Mouse (Mus musculus) neural tube, embryonic 11.5 days (tissue): ENCODE results near the gene Specc1l. TPM values are rescaled to one million over a fixed set of nuclear protein-coding genes. Genes with fewer than 3 reads are reported as not detected.

Experiments
- ATAC-seq: fragments of 200-750 bp; cut with Nextera tagmentation; 2 replicates; pipeline ENCODE4 v1.8.0; 2017; ENCODE audit warnings: moderate number of reproducible peaks, mild to moderate bottlenecking, moderate TSS enrichment, moderate library complexity; ENCODE audit not compliant: insufficient read depth, low FRiP score, low TSS enrichment
- DNase-seq: peaks from one replicate; pipeline ENCODE4 v3.0.0-alpha.2; 2015; ENCODE audit warnings: low spot score
- H3K27ac ChIP-seq: fragments of 300-500 bp; sonication (generic); 2 replicates; pipeline ENCODE4 v1.5.1; 2014; ENCODE audit warnings: low read depth, mild to moderate bottlenecking, low read length
- H3K27me3 ChIP-seq: fragments of 300-500 bp; sonication (generic); 2 replicates; pipeline ENCODE4 v1.6.1; 2014; ENCODE audit warnings: mild to moderate bottlenecking, low read length, mixed read lengths; ENCODE audit not compliant: control insufficient read depth, insufficient read depth
- H3K36me3 ChIP-seq: fragments of 300-500 bp; sonication (generic); 2 replicates; pipeline ENCODE4 v1.6.1; 2014; ENCODE audit warnings: mild to moderate bottlenecking, low read length, moderate library complexity, mixed read lengths; ENCODE audit not compliant: control insufficient read depth, insufficient read depth
- H3K4me1 ChIP-seq: fragments of 300-500 bp; sonication (generic); 2 replicates; pipeline ENCODE4 v1.6.1; 2014; ENCODE audit warnings: low read length, mixed read lengths; ENCODE audit not compliant: control insufficient read depth, insufficient read depth
- H3K4me2 ChIP-seq: fragments of 300-500 bp; sonication (generic); 2 replicates; pipeline ENCODE4 v1.6.1; 2014; ENCODE audit warnings: low read depth, mild to moderate bottlenecking, moderate library complexity
- H3K4me3 ChIP-seq: fragments of 300-500 bp; sonication (generic); 2 replicates; pipeline ENCODE4 v1.5.1; 2014; ENCODE audit warnings: low read depth, low read length
- H3K9ac ChIP-seq: fragments of 300-500 bp; sonication (generic); 2 replicates; pipeline ENCODE4 v1.6.1; 2014; ENCODE audit warnings: mild to moderate bottlenecking, low read length
- H3K9me3 ChIP-seq: fragments of 300-500 bp; sonication (generic); 2 replicates; pipeline ENCODE4 v1.6.1; 2016; ENCODE audit warnings: low read length; ENCODE audit not compliant: control insufficient read depth
- WGBS: fragments of 180-500 bp; shearing (Covaris S2); extraction: QIAGEN DNeasy Blood & Tissue Kit; methylation state at CpG from one replicate; pipeline ENCODE4 v1.1.7; 2014; 5-methylcytosine and 5-hydroxymethylcytosine counted together
- polyA plus RNA-seq: library from polyadenylated mRNA; unstranded; fragments of >200 nt; fragmentation: Nextera tagmentation; extraction: Ambion mirVana; gene quantifications from 2 replicates; pipeline ENCODE4 v1.2.1, GENCODE M21; 2014

Specc1l gene
- polyA plus RNA-seq, 1 experiment from 2014 or later: 23.0 TPM

DNA sequence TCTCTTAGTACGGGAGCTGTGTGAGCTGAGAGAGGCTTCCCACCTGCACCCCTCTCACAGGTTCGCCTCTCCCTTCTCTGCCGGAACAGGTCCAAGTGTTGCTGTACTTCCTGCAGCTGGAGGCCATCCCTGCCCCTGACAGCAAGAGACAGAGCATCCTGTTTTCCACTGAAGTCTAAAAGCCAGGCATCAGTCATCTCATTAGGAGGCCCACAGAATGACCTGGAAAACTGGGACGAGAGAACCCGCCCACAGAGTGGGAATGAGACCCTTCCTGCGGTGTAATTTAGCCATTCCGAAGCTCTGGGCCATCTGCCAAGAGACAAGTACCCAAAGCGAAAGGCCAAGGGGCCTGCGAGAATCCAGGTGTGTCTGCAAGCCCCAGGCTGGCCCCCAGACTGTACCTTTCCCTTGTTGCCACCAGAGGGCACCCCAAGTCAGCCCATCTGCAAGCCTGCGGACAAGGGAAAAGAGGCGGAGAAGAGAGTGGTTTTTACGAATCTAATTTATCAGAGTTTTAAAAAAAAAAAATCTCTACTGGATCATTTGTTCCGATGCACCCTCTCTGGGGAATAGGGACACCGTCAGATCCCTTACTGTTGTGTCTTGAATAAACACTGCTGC lies 29.6 kb upstream of the Specc1l start:
- H3K9me3 ChIP-seq: no peaks in the 10 kb centered on the region
- 57% methylated on average over 14 of the region's 14 CpGs for WGBS

DNA sequence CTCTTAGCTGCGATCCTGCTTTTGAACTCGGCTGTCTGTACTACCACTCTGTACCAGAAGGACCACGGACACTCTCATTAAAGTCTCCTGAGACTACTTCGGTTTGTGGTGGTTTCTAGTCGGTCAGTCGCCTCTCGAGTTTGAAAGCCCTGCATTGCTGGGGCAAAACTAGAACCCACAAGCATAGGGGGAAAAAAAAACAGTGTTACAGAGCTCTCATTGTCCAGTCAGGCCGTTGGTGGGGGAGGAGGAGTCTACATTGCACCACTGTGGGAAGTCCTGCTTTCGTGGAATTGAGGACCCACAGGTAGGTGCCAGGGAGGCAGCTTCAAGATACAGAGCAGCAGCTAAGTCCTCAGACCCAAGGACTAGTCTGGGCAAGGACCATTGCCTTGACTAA lies 27.0 kb upstream of the Specc1l start:
- DNase-seq: no peak
- no peak overlapping the region for H3K27ac ChIP-seq
- WGBS: 91% methylated on average over 9 of the region's 9 CpGs
- H3K27me3 ChIP-seq: no peaks in the 10 kb centered on the region
- H3K9ac ChIP-seq: no peak overlapping the region
- no peak overlapping the region for H3K4me2 ChIP-seq
- no peak for ATAC-seq
- no peaks in the 10 kb centered on the region for H3K4me1 ChIP-seq
- H3K4me3 ChIP-seq: no peak overlapping the region
- no peaks in the 10 kb centered on the region for H3K9me3 ChIP-seq
- H3K36me3 ChIP-seq: peaks cover 6% of the 10 kb centered on the region

More for the DNA sequence above, 29.6 kb upstream of the Specc1l start:
- Histone ChIP-seq H3K27me3 (no peaks in the 10 kb centered on the region), H3K9ac (no peak overlapping the region), H3K36me3 (peaks cover 15% of the 10 kb centered on the region), H3K4me1 (no peaks in the 10 kb centered on the region), H3K27ac (no peak overlapping the region), H3K4me2 (no peak overlapping the region), H3K4me3 (no peak overlapping the region)
- peak; percentile 74 for DNase-seq
- peak; percentile 60; the same call in 1 of the 2 replicates for ATAC-seq

DNA sequence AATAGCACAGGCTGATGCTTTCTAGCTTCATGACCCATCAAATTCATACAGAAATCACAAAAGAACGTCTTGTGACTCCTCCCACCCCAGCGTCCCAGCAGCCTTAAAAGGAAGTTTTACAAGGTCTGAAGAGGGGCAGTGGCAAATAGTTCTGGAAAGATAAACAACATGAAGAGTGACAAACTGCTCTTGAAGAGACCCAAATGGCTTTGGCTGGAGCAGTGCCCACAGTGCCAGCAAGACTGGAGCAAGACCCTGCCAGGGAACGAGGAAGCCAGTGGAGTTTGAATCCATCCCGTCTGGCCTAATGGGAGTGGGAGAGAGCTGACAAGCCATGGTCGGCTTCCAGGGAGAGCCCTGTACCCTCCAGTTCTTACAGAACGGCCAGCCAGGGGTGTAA lies 25.3 kb upstream of the Specc1l start:
- Histone ChIP-seq H3K36me3 (no peaks in the 10 kb centered on the region), H3K4me2 (no peak overlapping the region), H3K27ac (no peak overlapping the region), H3K27me3 (no peaks in the 10 kb centered on the region), H3K9me3 (no peaks in the 10 kb centered on the region), H3K4me1 (no peaks in the 10 kb centered on the region), H3K9ac (no peak overlapping the region), H3K4me3 (no peak overlapping the region)
- no peak for ATAC-seq
- no peak for DNase-seq
- 52% methylated on average over 6 of the region's 6 CpGs for WGBS

DNA sequence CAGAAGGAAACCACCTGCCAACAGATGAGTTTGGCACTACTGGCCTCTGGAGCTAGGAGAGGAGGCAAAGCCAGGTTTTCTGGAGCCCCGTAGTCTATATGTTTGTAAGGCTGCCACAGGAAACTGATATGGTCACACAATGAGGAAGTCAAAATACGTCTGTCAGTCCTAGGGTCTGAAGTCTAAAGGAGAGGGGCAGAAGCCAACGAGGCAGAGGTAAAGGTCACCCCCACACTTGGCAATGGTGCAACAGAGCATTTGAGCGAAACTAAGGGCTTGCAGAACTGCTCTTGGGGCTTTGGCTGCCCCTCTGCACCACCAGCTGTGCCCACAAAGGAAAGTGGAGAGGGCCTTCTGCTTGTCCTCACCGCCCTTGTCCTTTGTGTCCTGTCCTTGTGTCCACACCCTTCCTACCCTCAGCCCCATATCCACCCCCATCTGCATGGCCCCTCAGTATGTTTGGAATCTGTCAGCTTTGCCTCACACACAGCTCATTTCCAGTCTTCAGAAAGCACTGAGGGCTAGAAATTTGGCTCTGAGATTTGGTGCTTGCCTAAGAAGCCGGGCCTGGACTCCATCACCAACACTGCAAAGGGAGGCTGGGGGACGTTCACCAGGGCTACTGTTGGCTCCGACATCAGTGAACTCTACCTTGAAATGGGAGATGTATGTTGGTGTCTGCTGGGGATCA lies 24.4 kb upstream of the Specc1l start:
- no peaks in the 10 kb centered on the region for H3K27me3 ChIP-seq
- H3K27ac ChIP-seq: no peak overlapping the region
- WGBS: 88% methylated on average over 8 of the region's 8 CpGs
- no peaks in the 10 kb centered on the region for H3K4me1 ChIP-seq
- no peaks in the 10 kb centered on the region for H3K36me3 ChIP-seq
- no peaks in the 10 kb centered on the region for H3K9me3 ChIP-seq
- ATAC-seq: no peak
- no peak overlapping the region for H3K4me2 ChIP-seq
- DNase-seq: no peak
- no peak overlapping the region for H3K9ac ChIP-seq
- no peak overlapping the region for H3K4me3 ChIP-seq

DNA sequence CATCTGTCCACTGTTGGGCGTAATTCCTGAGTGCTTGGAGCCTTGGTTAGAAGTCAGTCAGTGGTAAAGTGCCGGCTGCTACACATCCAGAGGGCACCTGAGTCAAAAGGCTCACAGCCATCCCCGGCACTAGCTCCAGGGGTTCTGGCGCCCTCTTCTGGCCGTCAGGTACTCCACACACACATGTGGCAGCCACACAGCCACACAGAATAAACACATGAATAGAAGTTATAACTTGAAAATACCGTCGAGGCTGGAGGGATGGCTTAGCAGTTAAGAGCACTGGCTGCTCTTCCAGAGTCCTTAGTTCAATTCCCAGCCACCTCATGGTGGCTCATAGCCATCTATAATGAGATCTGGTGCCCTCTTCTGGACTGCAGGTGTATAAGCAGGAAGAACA lies 20.2 kb upstream of the Specc1l start:
- H3K9ac ChIP-seq: no peak overlapping the region
- no peak for DNase-seq
- no peaks in the 10 kb centered on the region for H3K27me3 ChIP-seq
- no peak overlapping the region for H3K27ac ChIP-seq
- no peaks in the 10 kb centered on the region for H3K4me1 ChIP-seq
- no peaks in the 10 kb centered on the region for H3K9me3 ChIP-seq
- no peaks in the 10 kb centered on the region for H3K36me3 ChIP-seq
- ATAC-seq: no peak
- H3K4me3 ChIP-seq: no peak overlapping the region
- no peak overlapping the region for H3K4me2 ChIP-seq
- WGBS: 50% methylated on average over 7 of the region's 7 CpGs

DNA sequence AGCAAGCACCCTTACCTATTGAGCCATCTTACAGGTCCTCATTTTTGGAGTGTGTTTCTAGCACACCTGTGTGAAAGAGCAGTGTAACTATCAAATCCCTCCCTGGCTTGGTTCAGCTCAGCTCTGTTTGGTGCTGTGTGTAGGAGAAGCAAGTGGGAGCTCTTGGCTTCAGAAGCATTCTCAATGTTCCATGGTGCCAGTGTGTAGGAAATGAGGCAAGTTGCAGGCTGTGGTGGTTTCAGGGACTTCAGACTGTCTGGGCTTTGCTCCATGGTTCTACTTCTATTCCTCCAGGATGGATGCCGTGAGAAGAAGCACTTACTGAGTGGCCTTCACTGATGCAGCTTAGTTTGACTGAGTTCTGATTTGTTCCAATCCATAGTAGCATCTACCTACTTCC lies 14.1 kb upstream of the Specc1l start:
- Histone ChIP-seq H3K27me3 (no peaks in the 10 kb centered on the region), H3K4me1 (no peaks in the 10 kb centered on the region), H3K36me3 (no peaks in the 10 kb centered on the region), H3K9me3 (no peaks in the 10 kb centered on the region), H3K27ac (no peak overlapping the region), H3K4me2 (no peak overlapping the region), H3K9ac (no peak overlapping the region), H3K4me3 (no peak overlapping the region)
- WGBS: 88% methylated on average over 1 of the region's 1 CpGs
- ATAC-seq (no peak), DNase-seq (no peak)

DNA sequence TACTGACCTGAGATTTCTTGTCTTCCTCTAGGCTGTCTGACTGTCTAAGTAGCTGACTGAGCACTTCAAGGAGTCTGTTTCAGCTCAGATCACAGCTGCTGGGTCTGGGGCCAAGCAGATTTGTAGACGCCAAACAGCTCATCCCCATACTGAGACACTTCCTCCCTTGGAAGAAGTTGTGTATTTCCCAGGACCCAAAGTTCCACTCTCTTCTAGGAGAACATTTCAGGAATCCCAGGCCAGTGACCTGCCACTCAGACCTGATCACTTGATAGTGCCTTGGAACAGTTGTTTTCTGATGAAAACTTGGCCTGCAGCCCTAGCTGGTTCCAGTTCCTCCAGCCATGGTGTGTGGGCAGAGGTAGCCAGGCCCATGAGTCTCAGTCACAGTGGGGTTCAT lies 11.1 kb upstream of the Specc1l start:
- Histone ChIP-seq H3K4me2 (no peak overlapping the region), H3K9ac (no peak overlapping the region), H3K36me3 (no peaks in the 10 kb centered on the region), H3K9me3 (no peaks in the 10 kb centered on the region), H3K4me1 (no peaks in the 10 kb centered on the region), H3K4me3 (no peak overlapping the region), H3K27ac (no peak overlapping the region), H3K27me3 (no peaks in the 10 kb centered on the region)
- DNase-seq: no peak
- no peak for ATAC-seq
- 91% methylated on average over 1 of the region's 1 CpGs for WGBS

DNA sequence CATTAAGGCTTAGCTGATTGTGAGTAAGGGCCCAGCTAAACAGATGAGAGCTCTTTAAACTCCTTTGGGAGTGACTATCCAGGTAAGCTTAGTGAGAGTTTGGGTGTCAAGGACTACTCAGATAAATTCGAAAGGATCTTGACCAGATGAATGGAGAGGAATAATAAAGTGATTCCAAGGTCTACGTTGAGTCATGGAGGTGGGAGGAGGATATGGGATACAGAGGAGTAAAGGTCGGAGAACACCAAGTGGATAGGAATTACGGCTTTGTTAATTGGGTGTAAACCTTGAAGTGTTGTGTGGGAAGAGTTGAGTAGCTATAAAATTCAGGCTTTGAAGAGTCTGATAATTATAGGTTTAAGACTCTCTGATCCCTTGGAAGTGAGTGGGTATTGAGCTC lies 5.7 kb upstream of the Specc1l start:
- no peak for ATAC-seq
- 50% methylated on average over 4 of the region's 4 CpGs for WGBS
- no peaks in the 10 kb centered on the region for H3K27me3 ChIP-seq

DNA sequence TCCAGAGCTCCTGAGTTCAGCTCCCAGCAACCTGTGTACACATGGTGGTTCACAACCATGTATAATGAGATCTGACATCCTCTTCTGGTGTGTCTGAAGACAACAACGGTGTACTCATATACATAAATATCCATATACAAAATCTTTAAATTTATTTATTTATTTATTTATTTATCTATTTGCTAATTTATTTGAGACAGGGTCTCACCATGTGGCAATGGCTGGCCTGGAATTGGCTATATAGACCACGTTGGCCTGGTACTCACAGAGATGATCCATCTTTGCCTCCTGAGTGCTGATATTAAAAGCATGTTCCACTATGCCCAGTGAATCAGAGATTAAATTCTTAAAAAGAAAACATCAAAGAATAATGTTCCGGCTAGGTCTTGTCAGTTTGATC lies 1.0 kb upstream of the Specc1l start:
- no peak overlapping the region for H3K4me3 ChIP-seq
- H3K9ac ChIP-seq: no peak overlapping the region
- peaks cover 5% of the 10 kb centered on the region; the same call in 1 of the 2 replicates for H3K4me1 ChIP-seq
- no peak overlapping the region for H3K27ac ChIP-seq
- no peaks in the 10 kb centered on the region for H3K27me3 ChIP-seq
- no peaks in the 10 kb centered on the region for H3K36me3 ChIP-seq
- DNase-seq (no peak), ATAC-seq (no peak)
- H3K9me3 ChIP-seq: no peaks in the 10 kb centered on the region
- WGBS: 93% methylated on average over 3 of the region's 3 CpGs
- H3K4me2 ChIP-seq: no peak overlapping the region

More for the DNA sequence above, 5.7 kb upstream of the Specc1l start:
- Histone ChIP-seq H3K27ac (no peak overlapping the region), H3K4me1 (no peaks in the 10 kb centered on the region), H3K36me3 (no peaks in the 10 kb centered on the region), H3K4me3 (no peak overlapping the region), H3K9me3 (no peaks in the 10 kb centered on the region), H3K9ac (no peak overlapping the region), H3K4me2 (no peak overlapping the region)
- no peak for DNase-seq
